Mouse (Mus musculus): ENCODE results near the gene Kcnq5.
"Not testable (repeated sequence)": the region's sequence is repeated elsewhere in the genome, so short reads cannot be mapped to it uniquely, and the experiment has no call there.

Gene Kcnq5

DNA sequence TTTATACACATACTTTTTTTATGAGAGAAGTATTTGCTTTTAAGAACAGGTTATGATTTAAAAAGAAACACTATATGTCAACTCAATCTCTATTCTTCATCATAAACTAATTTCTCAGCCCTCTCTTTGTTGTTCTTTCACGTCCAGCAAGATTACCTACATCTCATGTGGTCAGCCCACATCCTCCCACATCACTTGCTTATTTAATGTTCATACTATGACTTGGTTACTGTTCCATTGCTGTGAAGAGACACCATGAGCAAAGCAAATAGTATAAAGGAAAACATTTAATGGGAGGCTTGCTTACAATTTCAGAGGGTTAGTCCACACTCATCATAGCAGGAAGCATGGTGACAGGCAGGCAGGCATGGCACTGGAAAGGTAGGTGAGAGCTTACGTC, 124.4 kb downstream of the Kcnq5 start:
- no peak for DNase-seq

DNA sequence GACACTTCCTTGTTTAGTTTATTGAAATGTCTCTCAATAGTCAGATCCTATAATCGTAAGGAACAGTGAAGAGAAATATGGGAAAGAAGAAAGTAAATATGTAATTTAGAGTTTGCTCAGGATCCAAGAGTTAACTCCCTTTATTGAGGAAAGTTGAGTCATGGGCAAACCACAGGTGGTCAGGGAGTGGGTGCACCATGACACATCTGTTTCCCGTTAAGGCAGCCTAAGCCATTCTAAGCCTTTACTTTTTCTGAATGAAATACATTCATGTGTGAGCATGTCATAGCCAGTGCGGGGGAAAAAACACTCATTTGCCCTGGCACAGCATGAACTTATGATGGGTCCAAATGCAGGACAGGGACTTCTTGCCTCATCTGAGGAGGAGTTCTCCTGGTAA, 125.4 kb downstream of the Kcnq5 start:
- DNase-seq, result no peak

- DNase-seq, result no peak
Measured at GRCm38 (mm10) chr1:21829909-21830455, 131.8 kb downstream of the Kcnq5 start.

- DNase-seq, result no peak
Measured at GRCm38 (mm10) chr1:21820066-21820630, 141.6 kb downstream of the Kcnq5 start.

- no peak for DNase-seq
Measured at GRCm38 (mm10) chr1:21805064-21805463, 156.7 kb downstream of the Kcnq5 start.

- no peak for DNase-seq
Measured at GRCm38 (mm10) chr1:21804477-21804866, 157.3 kb downstream of the Kcnq5 start.

DNA sequence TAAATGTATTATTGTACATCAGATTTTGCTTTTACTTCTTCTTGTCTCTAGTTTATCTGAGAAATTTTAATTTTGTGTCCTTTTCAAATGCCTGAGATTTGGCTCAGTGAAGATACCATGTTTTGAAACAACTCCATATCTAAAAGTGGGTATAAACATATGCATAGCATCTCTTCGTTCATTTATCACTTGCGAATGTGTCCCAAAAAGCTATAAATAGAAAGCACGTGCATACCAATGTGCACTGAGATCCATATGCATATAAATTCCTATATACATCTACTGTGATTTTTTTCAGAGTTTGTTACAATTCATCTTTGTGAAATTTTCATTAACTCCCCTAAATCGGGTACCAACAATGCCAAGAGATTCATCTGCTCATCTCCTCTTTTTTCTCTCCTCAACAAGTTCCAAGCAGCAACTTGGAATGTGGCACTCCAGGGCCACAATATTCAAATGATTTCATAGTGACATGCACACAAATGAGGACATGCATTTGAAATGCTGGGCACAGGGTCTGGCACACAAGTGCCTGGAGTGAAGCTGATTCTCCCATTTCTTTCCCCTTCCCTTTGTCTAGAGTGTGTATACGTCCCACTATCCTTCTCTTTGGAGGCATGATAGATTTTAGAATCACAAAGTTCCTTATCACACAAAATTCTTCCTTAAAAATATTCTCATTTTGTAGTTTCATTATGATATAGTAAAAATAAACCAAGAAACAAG, 157.8 kb downstream of the Kcnq5 start:
- no peak for DNase-seq

DNA sequence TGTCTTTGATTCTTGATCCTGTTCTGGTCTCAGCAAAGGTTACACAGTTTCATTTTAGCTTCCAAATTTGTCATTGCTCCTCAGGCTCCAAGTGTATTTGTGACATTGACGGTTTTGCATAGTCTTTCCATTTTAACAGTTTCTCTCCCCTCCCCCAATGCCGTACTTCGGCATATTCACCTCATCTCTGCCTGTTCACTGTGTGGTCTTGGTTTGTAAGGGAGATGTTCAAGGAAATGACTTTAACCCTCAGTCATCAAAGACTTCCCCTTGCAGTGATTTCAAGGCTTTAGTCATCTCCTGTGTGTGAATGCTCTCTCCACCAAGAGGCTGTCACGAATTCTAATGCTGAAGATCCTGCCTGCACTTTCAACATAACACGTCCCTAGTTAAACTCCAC, 181.0 kb downstream of the Kcnq5 start:
- DNase-seq, result no peak

GRCm38 (mm10) chr1:21777560-21777959, 184.2 kb downstream of the Kcnq5 start:
- DNase-seq, result no peak

DNA sequence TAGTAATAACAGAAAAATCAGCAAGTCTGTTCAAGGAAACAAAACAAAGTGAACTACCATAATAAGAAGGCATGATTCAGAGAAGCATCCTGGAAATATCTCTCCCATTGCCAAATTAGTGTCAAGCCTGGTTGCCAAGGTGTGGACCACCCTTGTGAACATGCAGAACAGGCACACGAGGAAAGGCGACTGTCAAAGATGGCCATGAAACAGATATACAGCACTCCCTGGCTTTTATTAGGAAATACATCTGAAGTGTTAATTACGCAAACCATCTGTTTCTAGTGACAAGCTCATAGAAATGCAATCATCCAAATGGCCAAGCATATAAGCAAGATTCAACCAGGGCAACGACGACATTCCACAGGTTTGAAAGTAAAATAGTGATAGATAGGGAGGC, 187.8 kb downstream of the Kcnq5 start:
- DNase-seq, result no peak

DNA sequence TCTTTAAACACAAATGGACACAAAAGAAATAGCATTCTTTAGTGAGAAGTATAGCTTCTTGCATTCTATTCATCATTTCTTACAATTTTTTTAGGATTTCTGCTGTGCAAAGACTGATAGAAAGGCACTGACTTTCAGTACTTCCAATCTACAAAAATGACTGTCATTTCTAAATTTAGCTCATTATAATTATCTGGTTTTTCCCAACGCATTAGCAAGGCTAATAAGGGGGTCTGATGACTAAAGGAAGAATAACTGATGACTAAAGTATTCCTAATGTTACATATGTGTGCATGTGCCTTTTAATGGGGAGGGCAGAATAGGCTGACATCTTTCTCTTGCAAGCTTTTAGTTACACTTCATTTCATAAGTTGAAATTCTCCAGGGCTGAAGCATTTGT, 191.2 kb downstream of the Kcnq5 start:
- no peak for DNase-seq

- DNase-seq, result no peak
Measured at GRCm38 (mm10) chr1:21749297-21749696, 212.4 kb downstream of the Kcnq5 start.

DNA sequence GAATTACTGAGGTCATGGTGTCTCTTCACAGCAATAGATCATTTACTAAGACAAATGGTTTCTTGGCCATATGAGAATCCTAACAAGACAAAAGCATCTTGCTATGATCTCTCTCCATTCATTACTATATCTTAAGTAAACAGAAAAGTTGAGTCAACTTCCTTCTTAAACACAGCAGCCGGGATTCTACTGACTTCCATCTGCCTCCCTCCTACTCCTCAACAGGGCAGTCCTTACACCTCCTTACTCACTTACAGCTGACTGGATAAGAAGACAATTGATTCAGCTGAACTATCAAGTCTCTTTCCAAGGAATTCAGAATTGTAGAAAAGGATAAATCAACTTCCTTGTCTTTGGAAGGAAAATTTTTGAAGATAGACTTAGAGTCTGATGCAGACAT, 232.6 kb downstream of the Kcnq5 start:
- no peak for DNase-seq

DNA sequence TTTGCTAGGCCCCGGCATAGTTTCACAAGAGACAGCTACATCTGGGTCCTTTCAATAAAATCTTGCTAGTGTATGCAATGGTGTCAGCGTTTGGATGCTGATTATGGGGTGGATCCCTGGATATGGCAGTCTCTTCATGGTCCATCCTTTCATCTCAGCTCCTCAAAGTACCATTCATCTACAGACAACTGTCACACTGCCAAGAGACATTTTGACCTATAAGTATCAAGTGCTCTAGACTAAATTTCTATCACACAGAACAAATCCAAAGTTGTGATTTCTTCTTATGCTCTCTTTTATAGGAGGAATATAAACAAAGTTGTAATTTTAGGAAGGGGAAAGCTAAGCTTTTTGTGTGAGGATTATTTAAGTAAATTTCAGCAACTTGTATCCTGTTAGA, 238.5 kb downstream of the Kcnq5 start:
- DNase-seq, result not testable (repeated sequence)

DNA sequence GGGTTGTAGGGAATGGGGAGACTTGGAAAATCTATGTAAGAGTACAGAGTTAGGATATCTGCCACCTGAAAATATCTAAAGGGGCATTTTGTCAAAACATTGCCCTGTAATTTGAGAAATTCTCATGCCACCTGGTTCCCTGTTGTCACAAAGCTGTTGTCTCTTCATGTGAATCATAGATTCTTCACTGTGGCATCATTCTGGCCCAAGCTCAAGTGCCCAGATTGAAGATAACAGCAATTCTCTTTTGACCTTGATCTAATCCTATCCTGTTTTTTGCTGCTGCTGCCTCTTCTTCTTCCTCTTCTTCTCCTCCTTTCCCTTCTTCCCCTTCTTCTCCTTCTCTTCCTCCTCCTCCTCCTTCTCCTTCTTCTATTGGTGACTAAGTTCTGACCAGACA, 240.5 kb downstream of the Kcnq5 start:
- DNase-seq, result no peak

DNA sequence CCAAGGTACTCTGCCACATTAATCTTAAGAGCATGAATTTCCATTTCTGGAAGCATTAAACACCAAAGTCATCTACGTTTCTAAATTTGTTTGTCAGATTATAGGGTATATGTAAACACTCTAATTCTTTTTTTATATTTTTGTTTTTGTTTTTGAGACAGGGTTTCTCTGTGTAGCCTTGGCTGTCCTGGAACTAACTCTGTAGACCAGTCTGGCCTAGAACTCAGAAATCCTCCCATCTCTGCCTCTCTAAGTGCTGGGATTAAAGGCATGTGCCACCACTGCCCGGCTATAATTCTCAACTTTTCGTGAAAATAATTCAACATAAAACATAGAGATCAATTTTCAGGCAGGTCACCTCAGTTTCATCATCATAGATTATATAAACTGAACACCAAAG, 246.9 kb downstream of the Kcnq5 start:
- no peak for DNase-seq

GRCm38 (mm10) chr1:21712711-21713110, 249.0 kb downstream of the Kcnq5 start:
- no peak for DNase-seq

GRCm38 (mm10) chr1:21690458-21690857, 271.3 kb downstream of the Kcnq5 start:
- DNase-seq, result no peak

DNA sequence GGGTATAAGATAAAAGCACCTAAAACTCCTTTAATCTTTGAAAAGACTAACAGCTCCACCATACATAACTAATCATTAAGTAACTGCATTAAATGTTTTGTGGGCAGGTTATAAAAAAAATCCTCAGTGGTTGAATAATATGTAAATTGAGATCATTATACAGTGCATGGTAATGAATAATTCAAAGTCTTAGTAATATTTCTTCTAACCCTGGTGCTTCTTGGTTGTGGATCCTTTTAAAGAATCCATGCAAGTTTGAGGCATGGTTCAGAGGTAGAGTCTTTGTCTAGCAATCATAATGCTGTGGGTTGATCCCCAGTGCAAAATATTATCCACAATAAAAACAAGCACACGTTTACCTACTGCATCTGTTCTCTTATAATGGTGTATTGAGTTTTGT, 272.8 kb downstream of the Kcnq5 start:
- DNase-seq, result no peak

DNA sequence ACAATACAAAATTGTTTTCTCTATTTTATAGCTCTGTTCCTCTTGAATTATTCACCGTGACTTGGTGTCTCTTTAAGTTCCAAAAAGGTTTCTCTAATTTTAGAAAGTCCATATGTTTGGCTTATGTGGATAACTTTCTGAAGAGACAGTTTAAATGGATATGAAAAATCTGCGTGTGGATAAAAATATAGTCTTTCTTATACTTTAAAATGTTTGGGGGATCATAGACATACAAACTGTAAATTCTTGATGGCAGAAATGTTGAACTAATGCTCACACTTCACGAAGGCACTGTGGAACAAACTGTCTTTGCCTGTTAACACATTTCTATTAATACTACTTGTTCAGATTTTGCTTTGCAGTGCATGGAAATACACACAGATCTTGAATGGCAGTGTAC, 277.3 kb downstream of the Kcnq5 start:
- DNase-seq, result no peak

- DNase-seq, result no peak
Measured at GRCm38 (mm10) chr1:21676805-21677204, 284.9 kb downstream of the Kcnq5 start.

DNA sequence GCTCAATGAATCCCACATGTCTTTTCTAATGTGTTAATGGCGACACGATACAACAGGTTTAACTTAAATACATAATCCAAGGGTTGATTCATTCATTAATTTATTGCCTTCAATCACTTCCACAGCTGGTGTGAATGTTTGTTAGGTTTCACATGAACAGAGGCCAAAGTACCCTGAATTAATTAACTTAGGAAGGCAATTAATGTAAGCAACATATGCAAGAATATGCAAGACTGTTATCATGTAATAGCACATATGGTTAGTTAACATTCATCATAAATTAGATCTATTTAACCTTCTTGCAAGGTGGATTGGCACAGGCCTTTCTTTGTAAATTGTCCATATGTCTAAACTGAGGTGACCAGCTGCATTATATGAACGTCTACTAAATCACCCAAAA, 300.9 kb downstream of the Kcnq5 start:
- DNase-seq, result no peak

GRCm38 (mm10) chr1:21650820-21651219, 310.9 kb downstream of the Kcnq5 start:
- DNase-seq, result no peak

GRCm38 (mm10) chr1:21635406-21635805, 326.3 kb downstream of the Kcnq5 start:
- no peak for DNase-seq

- no peak for DNase-seq
Measured at GRCm38 (mm10) chr1:21634013-21634412, 327.7 kb downstream of the Kcnq5 start.

All from right cerebral cortex, postnatal 25 days (tissue).